Mouse (Mus musculus) CH12.LX (cell line): Measurements from ENCODE around the gene Traf3ip2. TPM values are rescaled to one million over a fixed set of nuclear protein-coding genes. Genes with fewer than 3 reads are reported as not detected.

Source experiments
- DNase-seq: peaks from one replicate; pipeline ENCODE4 v3.0.0-alpha.2; 2013; ENCODE audit errors: extremely low read depth
- H3K27ac ChIP-seq: 2 replicates; pipeline ENCODE4 v1.5.1; 2012; ENCODE audit warnings: low read depth, mild to moderate bottlenecking, control low read depth, moderate library complexity; ENCODE audit not compliant: insufficient read depth
- H3K27me3 ChIP-seq: replicated peaks from 2 replicates; pipeline ENCODE3; 2012; ENCODE audit warnings: inconsistent platforms
- H3K36me3 ChIP-seq, 2 experiments: replicated peaks in 1 of 2; 2 replicates each; pipeline versions ENCODE3 to v1.6.1; 2012; ENCODE audit warnings: inconsistent platforms in 1 of 2, low read length in 1 of 2, mild to moderate bottlenecking in 1 of 2, mixed read lengths in 1 of 2, moderate library complexity in 1 of 2; ENCODE audit not compliant: control insufficient read depth in 1 of 2, insufficient read depth in 1 of 2
- H3K4me1 ChIP-seq, 2 experiments: 2 replicates each; pipeline ENCODE4 v1.6.1; 2012; ENCODE audit warnings: inconsistent platforms in 1 of 2, moderate library complexity in 1 of 2; ENCODE audit not compliant: insufficient read depth in 2 of 2, control insufficient read depth in 1 of 2
- H3K4me2 ChIP-seq: 2 replicates; pipeline ENCODE4 v1.6.1; 2012; ENCODE audit warnings: low read depth, mild to moderate bottlenecking, control low read depth; ENCODE audit not compliant: poor library complexity, insufficient read depth, severe bottlenecking
- H3K4me3 ChIP-seq, 3 experiments: fragments of 150-350 bp in 1 of 3; sonication (generic) in 1 of 3; replicated peaks in 1 of 3; 2 replicates each; pipeline versions ENCODE3 to v1.5.1; 2011 to 2012; ENCODE audit warnings: low read depth in 2 of 3, low read length in 2 of 3, mild to moderate bottlenecking in 2 of 3, moderate library complexity in 2 of 3, control low read depth in 1 of 3, improper control_type of control experiment in 1 of 3, inconsistent platforms in 1 of 3, mixed read lengths in 1 of 3; ENCODE audit not compliant: poor library complexity in 1 of 3
- H3K79me2 ChIP-seq: replicated peaks from 2 replicates; pipeline ENCODE4 v1.6.1; 2012; ENCODE audit warnings: mild to moderate bottlenecking, moderate library complexity; ENCODE audit not compliant: control insufficient read depth, poor library complexity, insufficient read depth, severe bottlenecking; ENCODE audit errors: extremely low read depth
- H3K9ac ChIP-seq: 2 replicates; pipeline ENCODE4 v1.6.1; 2012; ENCODE audit warnings: low read depth, mild to moderate bottlenecking, control low read depth, moderate library complexity; ENCODE audit not compliant: insufficient read depth
- H3K9me3 ChIP-seq: replicated peaks from 2 replicates; pipeline ENCODE3; 2012; ENCODE audit warnings: low read length, inconsistent platforms, mixed read lengths
- BHLHE40 ChIP-seq: IDR thresholded peaks from 2 replicates; pipeline ENCODE4 v1.6.1; 2011; ENCODE audit warnings: mild to moderate bottlenecking, low read depth, low read length, improper control_type of control experiment
- CHD2 ChIP-seq: IDR thresholded peaks from 2 replicates; pipeline ENCODE4 v1.6.1; 2011; ENCODE audit warnings: low read length, improper control_type of control experiment
- E2F4 ChIP-seq: IDR thresholded peaks from 2 replicates; pipeline ENCODE4 v1.6.1; 2011; ENCODE audit warnings: low read depth, low read length, improper control_type of control experiment; ENCODE audit not compliant: insufficient replicate concordance
- EP300 ChIP-seq: IDR thresholded peaks from 2 replicates; pipeline ENCODE4 v1.6.1; 2011; ENCODE audit warnings: low read length, improper control_type of control experiment
- ETS1 ChIP-seq: conservative IDR thresholded peaks from 2 replicates; pipeline ENCODE4 v1.6.1; 2012; ENCODE audit warnings: low read depth, mild to moderate bottlenecking, inconsistent platforms, low read length, improper control_type of control experiment, moderate library complexity
- HCFC1 ChIP-seq: IDR thresholded peaks from 2 replicates; pipeline ENCODE4 v1.6.1; 2012; ENCODE audit warnings: low read depth, mild to moderate bottlenecking, inconsistent platforms, low read length, improper control_type of control experiment
- KAT2A ChIP-seq: IDR thresholded peaks from 2 replicates; pipeline ENCODE4 v1.6.1; 2012; ENCODE audit warnings: low read length, improper control_type of control experiment, inconsistent platforms; ENCODE audit not compliant: insufficient replicate concordance
- MAFK ChIP-seq: IDR thresholded peaks from 2 replicates; pipeline ENCODE4 v1.6.1; 2011; ENCODE audit warnings: low read length, improper control_type of control experiment; ENCODE audit not compliant: insufficient replicate concordance
- MAX ChIP-seq: IDR thresholded peaks from 2 replicates; pipeline ENCODE4 v1.6.1; 2011; ENCODE audit warnings: low read length, improper control_type of control experiment
- MAZ ChIP-seq: IDR thresholded peaks from 2 replicates; pipeline ENCODE4 v1.6.1; 2012; ENCODE audit warnings: low read depth, mild to moderate bottlenecking, inconsistent platforms, low read length, improper control_type of control experiment, moderate library complexity
- MEF2A ChIP-seq: IDR thresholded peaks from 2 replicates; pipeline ENCODE4 v1.6.1; 2014; ENCODE audit warnings: low read depth, mild to moderate bottlenecking, inconsistent platforms, low read length, improper control_type of control experiment, borderline replicate concordance
- MXI1 ChIP-seq: IDR thresholded peaks from 2 replicates; pipeline ENCODE4 v1.6.1; 2011; ENCODE audit warnings: mild to moderate bottlenecking, low read depth, low read length, improper control_type of control experiment
- MYC ChIP-seq: IDR thresholded peaks from 2 replicates; pipeline ENCODE4 v1.6.1; 2011; ENCODE audit warnings: low read depth, mild to moderate bottlenecking, improper control_type of control experiment, low read length
- NRF1 ChIP-seq: IDR thresholded peaks from 2 replicates; pipeline ENCODE4 v1.6.1; 2014; ENCODE audit warnings: low read depth, mild to moderate bottlenecking, inconsistent platforms, low read length, improper control_type of control experiment, moderate library complexity
- POLR2AphosphoS2 ChIP-seq: IDR thresholded peaks from 2 replicates; pipeline ENCODE4 v1.6.1; 2011; ENCODE audit warnings: low read depth, low read length, improper control_type of control experiment
- RCOR1 ChIP-seq: conservative IDR thresholded peaks from 2 replicates; pipeline ENCODE4 v1.6.1; 2012; ENCODE audit warnings: low read depth, mild to moderate bottlenecking, inconsistent platforms, low read length, improper control_type of control experiment
- TCF12 ChIP-seq: IDR thresholded peaks from 2 replicates; pipeline ENCODE4 v1.6.1; 2014; ENCODE audit warnings: low read depth, mild to moderate bottlenecking, inconsistent platforms, low read length, improper control_type of control experiment
- UBTF ChIP-seq: IDR thresholded peaks from 2 replicates; pipeline ENCODE4 v1.6.1; 2012; ENCODE audit warnings: low read depth, mild to moderate bottlenecking, inconsistent platforms, low read length, improper control_type of control experiment, moderate library complexity
- USF1 ChIP-seq: IDR thresholded peaks from 2 replicates; pipeline ENCODE4 v1.6.1; 2014; ENCODE audit warnings: low read depth, mild to moderate bottlenecking, inconsistent platforms, low read length, improper control_type of control experiment
- USF2 ChIP-seq: conservative IDR thresholded peaks from 2 replicates; pipeline ENCODE4 v1.6.1; 2011; ENCODE audit warnings: low read depth, low read length, improper control_type of control experiment
- ZKSCAN1 ChIP-seq: IDR thresholded peaks from 2 replicates; pipeline ENCODE4 v1.6.1; 2012; ENCODE audit warnings: low read depth, inconsistent platforms, low read length, improper control_type of control experiment, borderline replicate concordance
- ZMIZ1 ChIP-seq: IDR thresholded peaks from 2 replicates; pipeline ENCODE4 v1.6.1; 2012; ENCODE audit warnings: low read depth, mild to moderate bottlenecking, inconsistent platforms, low read length, improper control_type of control experiment
- dilution Hi-C: fragments of 300-500 bp; cut with MboI; formaldehyde crosslinking; loops from 2 replicates; pipeline ENCODE4 v1.14.3; 2020; ENCODE audit warnings: low sequenced_read_pairs; ENCODE audit not compliant: extremely low pct_unique_long_range_greater_than_20kb, extremely low pct_ligation_motif_present
- in situ Hi-C: fragments of 300-500 bp; cut with MboI; formaldehyde crosslinking; loops from 3 replicates; pipeline ENCODE4 v1.14.3; 2019; ENCODE audit warnings: low sequenced_read_pairs, low pct_ligation_motif_present, low pct_unique_long_range_greater_than_20kb, mixed read lengths
- polyA plus RNA-seq: library from polyadenylated mRNA; unstranded; fragments of >175 nt; gene quantifications from 2 replicates; pipeline ENCODE4 v1.2.1, GENCODE M21; 2012; ENCODE audit warnings: low read depth; ENCODE audit not compliant: insufficient read length
- total RNA-seq, 2 experiments: library from RNA; depleted of rRNA; stranded (reverse); fragments of 300-350 nt in 1 of 2; fragments of >200 nt in 1 of 2; gene quantifications; 2 replicates each; pipeline ENCODE4 v1.2.3; 2012 to 2014

The Traf3ip2 gene
- total and polyA plus RNA-seq, 3 experiments, result 9.2 to 23.4 (median 15.6) TPM

DNA sequence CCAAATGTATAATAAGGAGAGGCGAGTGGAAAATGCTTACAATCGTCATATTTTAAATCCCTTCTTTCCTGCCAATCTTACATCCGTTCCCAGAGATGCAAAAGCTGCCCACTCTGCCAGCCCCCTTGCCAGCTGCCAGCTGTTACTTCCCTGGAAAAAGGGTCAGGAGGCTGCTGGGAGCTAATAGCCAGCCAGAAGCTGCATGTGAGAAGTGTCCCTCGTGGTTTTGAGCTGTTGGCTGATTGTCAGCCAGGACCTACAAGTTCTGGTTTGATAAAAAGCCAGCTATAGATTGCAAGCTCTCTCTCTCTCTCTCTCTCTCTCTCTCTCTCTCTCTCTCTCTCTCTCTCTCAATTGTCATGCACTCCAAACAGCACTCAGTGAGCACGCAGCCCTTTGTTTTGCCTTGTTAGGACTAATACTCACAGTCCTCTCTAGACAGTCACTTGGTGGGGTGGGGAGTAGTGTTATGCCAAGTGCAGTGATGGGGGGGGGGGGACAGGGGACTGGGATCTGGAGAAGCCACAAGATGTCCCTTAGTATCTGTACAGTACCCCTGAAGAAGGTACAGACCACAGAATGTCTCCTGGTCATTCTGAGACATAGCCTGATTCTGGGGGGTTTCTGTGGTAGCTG is 25.3 kb upstream of the Traf3ip2 start:
- no peak for DNase-seq
- dilution Hi-C loops, result no loop called here

DNA sequence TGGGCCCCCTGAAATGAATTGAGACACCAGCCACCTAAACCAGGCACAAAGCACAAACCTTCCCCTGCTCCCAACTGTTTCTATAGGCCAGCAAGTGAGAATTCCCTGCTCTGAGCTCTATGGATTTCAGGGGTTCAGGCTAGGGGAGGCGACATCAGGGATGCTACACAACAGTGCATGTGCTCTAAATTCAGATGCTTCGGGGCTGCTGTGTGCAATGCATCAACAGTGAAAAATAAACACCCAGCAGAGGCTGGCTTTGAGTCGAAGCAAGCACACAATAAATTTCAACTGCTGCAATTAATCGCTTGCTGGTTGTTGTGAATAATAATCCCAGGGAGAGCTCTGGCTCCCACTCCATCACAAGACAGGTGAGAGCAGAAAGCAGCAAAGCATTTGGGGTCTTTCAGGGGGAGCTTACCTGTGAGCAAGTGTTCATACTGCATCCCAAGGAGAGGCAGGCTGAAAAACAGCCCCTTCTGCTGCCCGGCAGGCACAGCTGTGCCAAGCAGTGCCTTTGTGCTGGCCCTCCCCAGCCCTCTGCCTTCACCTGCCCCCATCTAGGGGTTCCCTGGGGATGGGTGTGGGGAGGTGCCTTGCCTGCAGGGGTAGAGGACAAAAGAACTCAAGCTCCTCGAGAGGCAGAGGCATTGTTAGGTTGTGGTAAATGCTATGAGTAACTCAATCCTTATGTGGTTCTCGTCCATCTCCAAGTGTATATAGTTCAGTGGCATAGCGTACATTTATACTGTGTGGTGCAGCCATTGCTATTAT is 24.6 kb upstream of the Traf3ip2 start:
- dilution Hi-C loops (no loop called here), in situ Hi-C loops (no loop called here)
- H3K4me3 ChIP-seq, result no peak overlapping the region
- H3K27ac ChIP-seq, result no peak overlapping the region
- H3K9ac ChIP-seq, result no peak overlapping the region
- H3K36me3 ChIP-seq, result no peaks in the 10 kb centered on the region
- no peak overlapping the region for H3K4me2 ChIP-seq
- H3K79me2 ChIP-seq, result no peaks in the 10 kb centered on the region
- peaks cover 6% of the 10 kb centered on the region for H3K9me3 ChIP-seq
- 0 out of 4 replicates have a peak, but pooled peaks cover 0 to 3% of the 10 kb centered on the region in 2 experiments for H3K4me1 ChIP-seq
- TF ChIP-seq CHD2 (no peak), E2F4 (no peak), KAT2A (no peak), USF1 (no peak), MEF2A (no peak), MXI1 (no peak), MYC (no peak), POLR2AphosphoS2 (no peak), ETS1 (no peak)
- no peaks in the 10 kb centered on the region for H3K27me3 ChIP-seq
- DNase-seq, result no peak

More for the DNA sequence above, 25.3 kb upstream of the Traf3ip2 start:
- in situ Hi-C loops, result no loop called here
- H3K27me3 ChIP-seq, result no peaks in the 10 kb centered on the region
- no peak overlapping the region for H3K27ac ChIP-seq
- no peak overlapping the region for H3K9ac ChIP-seq
- no peaks in the 10 kb centered on the region for H3K79me2 ChIP-seq
- TF ChIP-seq MAX (no peak), BHLHE40 (no peak), MAZ (no peak), UBTF (no peak), RCOR1 (no peak), ZKSCAN1 (no peak), NRF1 (no peak), TCF12 (no peak), HCFC1 (no peak), EP300 (no peak), USF2 (no peak), USF1 (no peak), MAFK (no peak), ZMIZ1 (no peak)
- H3K4me2 ChIP-seq, result no peak overlapping the region
- no peak overlapping the region for H3K4me3 ChIP-seq
- no peaks in the 10 kb centered on the region for H3K36me3 ChIP-seq
- no peaks in the 10 kb centered on the region for H3K9me3 ChIP-seq
- H3K4me1 ChIP-seq, result 0 out of 4 replicates have a peak, but pooled peaks cover 1 to 3% of the 10 kb centered on the region in 2 experiments
